Mouse (Mus musculus) intestine, embryonic 14.5 days (tissue): ENCODE data around the gene Cirbp. TPM values are rescaled to one million over a fixed set of nuclear protein-coding genes. Genes with fewer than 3 reads are reported as not detected.
A peak's percentile ranks its signal among the peaks of the same experiment; 100 is the strongest.

ENCODE experiments used
- ATAC-seq: fragments of 200-750 bp; cut with Nextera tagmentation; replicated peaks from 2 replicates; pipeline ENCODE4 v1.8.0; 2017; ENCODE audit warnings: low read depth, moderate number of reproducible peaks, moderate TSS enrichment, moderate library complexity; ENCODE audit not compliant: low FRiP score, low TSS enrichment
- DNase-seq: peaks from one replicate; pipeline ENCODE4 v3.0.0-alpha.2; 2018; ENCODE audit warnings: low spot score
- H3K27ac ChIP-seq: fragments of 300-500 bp; sonication (generic); 2 replicates; pipeline ENCODE4 v1.5.1; 2014; ENCODE audit warnings: low read depth, mild to moderate bottlenecking, control low read depth
- H3K27me3 ChIP-seq: fragments of 300-500 bp; sonication (generic); replicated peaks from 2 replicates; pipeline ENCODE4 v1.6.1; 2014; ENCODE audit warnings: low read length, control low read depth; ENCODE audit not compliant: control insufficient read depth, insufficient read depth
- H3K36me3 ChIP-seq: fragments of 300-500 bp; sonication (generic); 2 replicates; pipeline ENCODE4 v1.6.1; 2014; ENCODE audit warnings: low read length, control low read depth; ENCODE audit not compliant: control insufficient read depth, insufficient read depth
- H3K4me1 ChIP-seq: fragments of 300-500 bp; sonication (generic); replicated peaks from 2 replicates; pipeline ENCODE4 v1.6.1; 2014; ENCODE audit warnings: low read length, control low read depth, mixed read lengths; ENCODE audit not compliant: control insufficient read depth, insufficient read depth
- H3K4me2 ChIP-seq: fragments of 300-500 bp; sonication (generic); 2 replicates; pipeline ENCODE4 v1.6.1; 2014; ENCODE audit warnings: low read length
- H3K4me3 ChIP-seq: fragments of 300-500 bp; sonication (generic); 2 replicates; pipeline ENCODE4 v1.5.1; 2014; ENCODE audit warnings: low read depth, low read length, control low read depth, mixed read lengths
- H3K9ac ChIP-seq: fragments of 300-500 bp; sonication (generic); 2 replicates; pipeline ENCODE4 v1.6.1; 2014; ENCODE audit warnings: mild to moderate bottlenecking, low read length
- H3K9me3 ChIP-seq: fragments of 300-500 bp; sonication (generic); 2 replicates; pipeline ENCODE4 v1.6.1; 2016; ENCODE audit warnings: low read length, control low read depth; ENCODE audit not compliant: control insufficient read depth
- WGBS: fragments of 180-500 bp; shearing (Covaris S2); extraction: QIAGEN DNeasy Blood & Tissue Kit; methylation state at CpG from one replicate; pipeline ENCODE4 v1.1.7; 2014; 5-methylcytosine and 5-hydroxymethylcytosine counted together
- polyA plus RNA-seq: library from polyadenylated mRNA; unstranded; fragments of >200 nt; fragmentation: Nextera tagmentation; extraction: Ambion mirVana; gene quantifications from 2 replicates; pipeline ENCODE4 v1.2.1, GENCODE M21; 2014

The Cirbp gene
- polyA plus RNA-seq, 1 experiment from 2014 or later: 81.6 TPM

GRCm38 (mm10) chr10:80186649-80187048 lies 20.9 kb downstream of the Cirbp start:
- Histone ChIP-seq H3K27me3 (peaks cover 26% of the 10 kb centered on the region), H3K36me3 (peaks cover 36% of the 10 kb centered on the region), H3K27ac (no peak overlapping the region), H3K4me3 (no peak overlapping the region), H3K9ac (no peak overlapping the region), H3K4me1 (peaks cover 7% of the 10 kb centered on the region; the same call in 1 of the 2 replicates), H3K4me2 (no peak overlapping the region), H3K9me3 (no peaks in the 10 kb centered on the region)
- DNase-seq (no peak), ATAC-seq (no peak)
- WGBS: 51% methylated on average over 27 of the region's 27 CpGs

GRCm38 (mm10) chr10:80187739-80188138 lies 22.0 kb downstream of the Cirbp start:
- ATAC-seq: no peak
- peaks cover 32% of the 10 kb centered on the region for H3K27me3 ChIP-seq
- no peak overlapping the region for H3K27ac ChIP-seq
- no peak for DNase-seq
- H3K4me3 ChIP-seq: no peak overlapping the region
- peaks cover 31% of the 10 kb centered on the region for H3K36me3 ChIP-seq
- WGBS: 90% methylated on average over 10 of the region's 10 CpGs
- peaks cover 7% of the 10 kb centered on the region; the same call in 1 of the 2 replicates for H3K4me1 ChIP-seq
- H3K4me2 ChIP-seq: no peak overlapping the region
- no peak overlapping the region for H3K9ac ChIP-seq
- no peaks in the 10 kb centered on the region for H3K9me3 ChIP-seq

GRCm38 (mm10) chr10:80188453-80189024 lies 22.8 kb downstream of the Cirbp start:
- Histone ChIP-seq H3K27me3 (peaks cover 32% of the 10 kb centered on the region), H3K9ac (no peak overlapping the region), H3K36me3 (peaks cover 26% of the 10 kb centered on the region), H3K27ac (no peak overlapping the region), H3K4me1 (peaks cover 7% of the 10 kb centered on the region; the same call in 1 of the 2 replicates), H3K4me2 (no peak overlapping the region), H3K4me3 (no peak overlapping the region), H3K9me3 (no peaks in the 10 kb centered on the region)
- DNase-seq: no peak
- ATAC-seq: no peak
- 82% methylated on average over 15 of the region's 15 CpGs for WGBS

- Histone ChIP-seq H3K4me3 (peak overlapping the region; percentile 34), H3K4me2 (peak overlapping the region; percentile 58), H3K27me3 (peaks cover 32% of the 10 kb centered on the region), H3K27ac (no peak overlapping the region), H3K36me3 (peaks cover 26% of the 10 kb centered on the region), H3K9ac (peak overlapping the region; percentile 18; the same call in 1 of the 2 replicates), H3K9me3 (no peaks in the 10 kb centered on the region), H3K4me1 (peaks cover 7% of the 10 kb centered on the region; the same call in 1 of the 2 replicates)
- DNase-seq (no peak), ATAC-seq (no peak)
- 18% methylated on average over 21 of the region's 21 CpGs for WGBS
Observed at GRCm38 (mm10) chr10:80189999-80190398, 24.2 kb downstream of the Cirbp start.

- DNase-seq (peak; percentile 81), ATAC-seq (0 out of 2 replicates have a peak, but pooled peaks have one; percentile 12)
- Histone ChIP-seq H3K4me1 (peaks cover 7% of the 10 kb centered on the region; the same call in 1 of the 2 replicates), H3K9ac (peak overlapping the region; percentile 18), H3K9me3 (no peaks in the 10 kb centered on the region), H3K27ac (no peak overlapping the region), H3K4me2 (peak overlapping the region; percentile 58), H3K27me3 (peaks cover 32% of the 10 kb centered on the region), H3K4me3 (peak overlapping the region; percentile 34), H3K36me3 (peaks cover 26% of the 10 kb centered on the region)
- 1% methylated on average over 47 of the region's 48 CpGs for WGBS
Observed at GRCm38 (mm10) chr10:80190491-80191051, 24.8 kb downstream of the Cirbp start.

GRCm38 (mm10) chr10:80193976-80194375 lies 28.2 kb downstream of the Cirbp start:
- H3K4me2 ChIP-seq: no peak overlapping the region
- H3K27ac ChIP-seq: no peak overlapping the region
- no peak overlapping the region for H3K4me3 ChIP-seq
- ATAC-seq: no peak
- H3K36me3 ChIP-seq: peaks cover 3% of the 10 kb centered on the region; the same call in 1 of the 2 replicates
- no peak overlapping the region for H3K9ac ChIP-seq
- no peaks in the 10 kb centered on the region for H3K9me3 ChIP-seq
- WGBS: 83% methylated on average over 6 of the region's 6 CpGs
- H3K27me3 ChIP-seq: peaks cover 28% of the 10 kb centered on the region
- DNase-seq: no peak
- H3K4me1 ChIP-seq: peaks cover 7% of the 10 kb centered on the region; the same call in 1 of the 2 replicates

GRCm38 (mm10) chr10:80194441-80194840 lies 28.7 kb downstream of the Cirbp start:
- ATAC-seq (no peak), DNase-seq (no peak)
- Histone ChIP-seq H3K9ac (0 out of 2 replicates have a peak overlapping the region, but pooled peaks have one; percentile 7), H3K4me2 (no peak overlapping the region), H3K27me3 (peaks cover 23% of the 10 kb centered on the region), H3K36me3 (no peaks in the 10 kb centered on the region), H3K4me1 (peaks cover 7% of the 10 kb centered on the region; the same call in 1 of the 2 replicates), H3K9me3 (no peaks in the 10 kb centered on the region), H3K27ac (no peak overlapping the region), H3K4me3 (no peak overlapping the region)
- 65% methylated on average over 8 of the region's 8 CpGs for WGBS

GRCm38 (mm10) chr10:80196167-80196566 lies 30.4 kb downstream of the Cirbp start:
- Histone ChIP-seq H3K36me3 (no peaks in the 10 kb centered on the region), H3K4me2 (no peak overlapping the region), H3K4me3 (no peak overlapping the region), H3K27me3 (peaks cover 7% of the 10 kb centered on the region), H3K9ac (no peak overlapping the region), H3K4me1 (no peaks in the 10 kb centered on the region), H3K9me3 (no peaks in the 10 kb centered on the region), H3K27ac (no peak overlapping the region)
- 100% methylated on average over 1 of the region's 1 CpGs for WGBS
- DNase-seq (no peak), ATAC-seq (no peak)
